Comparison of ENCODE assay signal across 25 mouse cellular contexts in genomic region chr4:86519953-86520352, GRCm38 (mm10). TPM values are rescaled to one million over a fixed set of nuclear protein-coding genes. Genes with fewer than 3 reads are reported as not detected.
"Had no signal": no experiment of that assay in that cellular context is flagged by ENCODE, and none has a peak within 500 bp of the region (broad histone marks: within the 10 kb centered on the region; RNA-seq: fewer than 3 reads in every experiment).

No protein-coding gene starts in this region.

- H3K4me3 ChIP-seq: hindbrain, embryonic 15.5 days; intestine, embryonic 15.5 days; layer of hippocampus, adult 2 months; limb, embryonic 15.5 days; lung, embryonic 15.5 days; megakaryocyte, embryonic 14.5 days; midbrain, embryonic 12.5 days; midbrain, embryonic 15.5 days; neural tube, embryonic 12.5 days; neural tube, embryonic 15.5 days; stomach, embryonic 15.5 days had no signal

- H3K4me2 ChIP-seq: hindbrain, embryonic 15.5 days; intestine, embryonic 15.5 days; limb, embryonic 15.5 days; liver, embryonic 11.5 days; lung, embryonic 15.5 days; midbrain, embryonic 12.5 days; midbrain, embryonic 15.5 days; neural tube, embryonic 12.5 days; neural tube, embryonic 15.5 days; stomach, embryonic 15.5 days had no signal

- H3K27ac ChIP-seq: hindbrain, embryonic 15.5 days; intestine, embryonic 15.5 days; layer of hippocampus, adult 2 months; liver, embryonic 14.5 days; lung, embryonic 15.5 days; midbrain, embryonic 12.5 days; midbrain, embryonic 15.5 days; neural tube, embryonic 12.5 days; neural tube, embryonic 15.5 days; stomach, embryonic 15.5 days had no signal

- DNase-seq: kidney, adult 18-20 months; kidney, postnatal 10 days; layer of hippocampus, adult 9-11 months; lung, adult 18-20 months; lung, postnatal 10 days; lung, postnatal 36 days; right cerebral cortex, adult 18-20 months; right cerebral cortex, postnatal 14 days; spleen, adult 18-20 months; thymus, postnatal 25 days had no signal

- H3K9ac ChIP-seq: hindbrain, embryonic 15.5 days; intestine, embryonic 15.5 days; limb, embryonic 15.5 days; liver, embryonic 14.5 days; lung, embryonic 15.5 days; midbrain, embryonic 12.5 days; midbrain, embryonic 15.5 days; neural tube, embryonic 12.5 days; neural tube, embryonic 15.5 days; stomach, embryonic 15.5 days had no signal

- ATAC-seq: intestine, embryonic 15.5 days; midbrain, embryonic 15.5 days had no signal

- H3K9me3 ChIP-seq: hindbrain, embryonic 15.5 days; intestine, embryonic 15.5 days; limb, embryonic 15.5 days; lung, embryonic 15.5 days; megakaryocyte, embryonic 14.5 days; midbrain, embryonic 12.5 days; midbrain, embryonic 15.5 days; neural tube, embryonic 12.5 days; neural tube, embryonic 15.5 days; stomach, embryonic 15.5 days had no signal

- H3K4me1 ChIP-seq: hindbrain, embryonic 15.5 days; intestine, embryonic 15.5 days; lung, embryonic 15.5 days; megakaryocyte, embryonic 14.5 days; midbrain, embryonic 12.5 days; midbrain, embryonic 15.5 days; neural tube, embryonic 12.5 days; neural tube, embryonic 15.5 days; stomach, embryonic 15.5 days had no signal

- H3K27me3 ChIP-seq: hindbrain, embryonic 15.5 days; intestine, embryonic 15.5 days; limb, embryonic 15.5 days; lung, embryonic 15.5 days; midbrain, embryonic 12.5 days; midbrain, embryonic 15.5 days; neural tube, embryonic 12.5 days; neural tube, embryonic 15.5 days; stomach, embryonic 15.5 days had no signal

- H3K36me3 ChIP-seq: hindbrain, embryonic 15.5 days; intestine, embryonic 15.5 days; limb, embryonic 15.5 days; lung, embryonic 15.5 days; midbrain, embryonic 12.5 days; midbrain, embryonic 15.5 days; neural tube, embryonic 12.5 days; neural tube, embryonic 15.5 days; stomach, embryonic 15.5 days had no signal

RNA-seq across cellular contexts. Expression of gene Saxo1, which starts 38.2 kb away (rescaled TPM):
- polyA plus RNA-seq: hindbrain, embryonic 15.5 days; intestine, embryonic 15.5 days; large intestine, adult 2 months; liver, embryonic 11.5 days; liver, embryonic 14.5 days; lung, embryonic 15.5 days; midbrain, embryonic 12.5 days; midbrain, embryonic 15.5 days; neural tube, embryonic 12.5 days; neural tube, embryonic 15.5 days; thymus, postnatal 0 days had no signal
